Mouse (Mus musculus) E14TG2a.4 (cell line): Measurements from ENCODE around the gene Tes.

Experiments
- CTCF ChIP-seq: conservative IDR thresholded peaks from 2 replicates; pipeline ENCODE4 v1.5.1; 2014; ENCODE audit warnings: low read length
- NANOG ChIP-seq: IDR thresholded peaks from 2 replicates; pipeline ENCODE4 v1.6.1; 2014; ENCODE audit warnings: borderline replicate concordance, low read length, mixed read lengths
- POU5F1 ChIP-seq: IDR thresholded peaks from 2 replicates; pipeline ENCODE4 v1.6.1; 2014; ENCODE audit warnings: low read length, borderline replicate concordance

GRCm38 (mm10) chr6:17066211-17066940 is 1.4 kb downstream of the Tes start:
- TF ChIP-seq CTCF = no peak
- TF ChIP-seq NANOG = no peak
- no peak for TF ChIP-seq POU5F1
